Mouse (Mus musculus): Measurements from ENCODE around the gene Ric3. TPM values are rescaled to one million over a fixed set of nuclear protein-coding genes. Genes with fewer than 3 reads are reported as not detected.

Gene Ric3
- polyA plus RNA-seq, 1 experiment from 2014 or later: 38.0 TPM

GRCm38 (mm10) chr7:109082269-109083112, 640 bp downstream of the Ric3 start:
- WGBS: 8% methylated on average over 12 of the region's 12 CpGs
- Histone ChIP-seq H3K4me1 (ENCODE audit: control insufficient read depth, insufficient read depth, low read length) (peaks cover 19% of the 10 kb centered on the region), H3K36me3 (ENCODE audit: control insufficient read depth, insufficient read depth, low read length) (no peaks in the 10 kb centered on the region), H3K9ac (ENCODE audit: low read depth, low read length) (peak overlapping the region; percentile 77), H3K9me3 (replicated peaks; ENCODE audit: control insufficient read depth, low read length, poor library complexity, severe bottlenecking) (no peaks in the 10 kb centered on the region), H3K27me3 (ENCODE audit: control insufficient read depth, insufficient read depth, low read depth, low read length) (no peaks in the 10 kb centered on the region; the same call in 1 of the 2 replicates), H3K4me3 (ENCODE audit: low read depth, low read length) (peak overlapping the region; percentile 64), H3K4me2 (ENCODE audit: low read length) (peak overlapping the region; percentile 80), H3K27ac (ENCODE audit: low read length) (peak overlapping the region; percentile 33; the same call in 1 of the 2 replicates)
- peak; percentile 57; the same call in 1 of the 2 replicates for ATAC-seq

DNA sequence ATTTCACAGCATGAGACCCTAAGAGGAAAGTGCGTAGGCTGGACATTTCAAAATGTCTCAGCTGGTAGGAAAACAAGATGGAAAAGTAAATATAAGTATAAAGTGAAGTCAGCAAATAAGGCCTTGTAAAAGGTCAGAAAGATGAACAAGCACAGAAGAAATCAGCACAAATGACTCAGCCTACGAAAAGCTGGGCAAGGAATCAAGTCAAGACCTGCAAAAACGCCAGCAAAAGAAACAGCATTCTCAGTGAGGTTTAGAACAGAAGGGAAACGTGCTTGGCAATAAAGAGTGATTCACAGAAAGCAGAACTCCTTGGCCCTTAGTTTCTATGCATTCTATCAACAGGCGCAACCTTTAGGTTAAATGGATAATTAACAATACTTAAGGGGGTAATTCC, 10.8 kb downstream of the Ric3 start:
- 78% methylated on average over 5 of the region's 5 CpGs for WGBS
- no peak overlapping the region for H3K27ac ChIP-seq (ENCODE audit: low read length)
- ATAC-seq: no peak
- no peaks in the 10 kb centered on the region for H3K36me3 ChIP-seq (ENCODE audit: control insufficient read depth, insufficient read depth, low read length)
- no peak overlapping the region for H3K4me3 ChIP-seq (ENCODE audit: low read depth, low read length)
- no peaks in the 10 kb centered on the region for H3K27me3 ChIP-seq (ENCODE audit: control insufficient read depth, insufficient read depth, low read depth, low read length)
- no peak overlapping the region for H3K4me2 ChIP-seq (ENCODE audit: low read length)
- H3K9me3 ChIP-seq (replicated peaks; ENCODE audit: control insufficient read depth, low read length, poor library complexity, severe bottlenecking): no peaks in the 10 kb centered on the region
- H3K4me1 ChIP-seq (ENCODE audit: control insufficient read depth, insufficient read depth, low read length): no peaks in the 10 kb centered on the region
- no peak overlapping the region for H3K9ac ChIP-seq (ENCODE audit: low read depth, low read length)

- Histone ChIP-seq H3K36me3 (ENCODE audit: control insufficient read depth, insufficient read depth, low read length) (no peaks in the 10 kb centered on the region), H3K4me3 (ENCODE audit: low read depth, low read length) (no peak overlapping the region), H3K4me2 (ENCODE audit: low read length) (no peak overlapping the region), H3K27me3 (ENCODE audit: control insufficient read depth, insufficient read depth, low read depth, low read length) (no peaks in the 10 kb centered on the region), H3K9me3 (replicated peaks; ENCODE audit: control insufficient read depth, low read length, poor library complexity, severe bottlenecking) (no peaks in the 10 kb centered on the region), H3K9ac (ENCODE audit: low read depth, low read length) (no peak overlapping the region), H3K27ac (ENCODE audit: low read length) (no peak overlapping the region), H3K4me1 (ENCODE audit: control insufficient read depth, insufficient read depth, low read length) (no peaks in the 10 kb centered on the region)
- 85% methylated on average over 4 of the region's 4 CpGs for WGBS
- ATAC-seq: no peak
Observed at GRCm38 (mm10) chr7:109069641-109070040, 13.5 kb downstream of the Ric3 start.

DNA sequence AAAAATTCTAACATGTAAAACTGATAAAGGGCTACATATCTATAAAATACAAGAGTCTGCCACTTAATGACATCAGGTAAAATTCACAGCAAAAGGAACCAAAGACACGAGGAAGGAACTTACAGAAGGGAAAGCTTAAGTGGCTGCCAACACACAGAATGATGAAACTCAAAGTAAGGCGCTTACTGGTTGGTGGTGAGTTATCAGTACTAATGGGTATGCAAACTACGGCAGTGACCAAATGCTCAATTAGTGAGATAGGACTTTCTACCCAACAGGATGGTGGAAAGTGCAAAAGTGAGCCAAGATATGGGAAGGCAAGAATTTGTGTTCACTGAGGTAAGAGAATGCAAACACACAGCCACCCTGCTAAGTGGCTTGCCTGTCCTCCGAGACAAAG, 23.6 kb downstream of the Ric3 start:
- H3K4me3 ChIP-seq (ENCODE audit: low read depth, low read length): no peak overlapping the region
- H3K4me2 ChIP-seq (ENCODE audit: low read length): no peak overlapping the region
- H3K27ac ChIP-seq (ENCODE audit: low read length): no peak overlapping the region
- H3K9ac ChIP-seq (ENCODE audit: low read depth, low read length): no peak overlapping the region
- H3K27me3 ChIP-seq (ENCODE audit: control insufficient read depth, insufficient read depth, low read depth, low read length): no peaks in the 10 kb centered on the region
- H3K4me1 ChIP-seq (ENCODE audit: control insufficient read depth, insufficient read depth, low read length): no peaks in the 10 kb centered on the region
- WGBS: 92% methylated on average over 4 of the region's 4 CpGs
- ATAC-seq: no peak
- no peaks in the 10 kb centered on the region for H3K9me3 ChIP-seq (replicated peaks; ENCODE audit: control insufficient read depth, low read length, poor library complexity, severe bottlenecking)
- peaks cover 2% of the 10 kb centered on the region; the same call in 1 of the 2 replicates for H3K36me3 ChIP-seq (ENCODE audit: control insufficient read depth, insufficient read depth, low read length)

DNA sequence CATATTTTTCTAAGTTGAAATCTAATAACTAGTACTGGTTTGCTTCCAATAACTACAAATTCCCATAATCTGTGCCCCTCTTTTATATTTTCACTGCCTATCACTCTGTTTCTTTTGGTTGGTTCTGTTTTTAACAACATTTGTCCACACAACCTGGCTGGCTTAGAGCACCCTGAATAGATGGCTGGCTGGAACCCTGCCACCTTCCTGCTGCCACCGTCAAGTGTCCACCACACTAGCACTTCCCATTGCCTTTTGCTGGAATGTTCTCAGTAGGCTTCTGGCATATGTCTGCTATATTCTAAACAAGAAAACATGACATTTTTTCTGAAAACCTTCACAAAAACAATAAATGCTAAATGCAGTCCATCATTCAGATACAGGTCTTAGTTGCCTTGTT, 32.3 kb downstream of the Ric3 start:
- Histone ChIP-seq H3K27ac (ENCODE audit: low read length) (no peak overlapping the region), H3K9me3 (replicated peaks; ENCODE audit: control insufficient read depth, low read length, poor library complexity, severe bottlenecking) (no peaks in the 10 kb centered on the region), H3K4me3 (ENCODE audit: low read depth, low read length) (no peak overlapping the region), H3K27me3 (ENCODE audit: control insufficient read depth, insufficient read depth, low read depth, low read length) (no peaks in the 10 kb centered on the region), H3K4me1 (ENCODE audit: control insufficient read depth, insufficient read depth, low read length) (no peaks in the 10 kb centered on the region), H3K9ac (ENCODE audit: low read depth, low read length) (no peak overlapping the region), H3K36me3 (ENCODE audit: control insufficient read depth, insufficient read depth, low read length) (peaks cover 4% of the 10 kb centered on the region; the same call in 1 of the 2 replicates), H3K4me2 (ENCODE audit: low read length) (no peak overlapping the region)
- 88% methylated on average over 1 of the region's 1 CpGs for WGBS
- ATAC-seq: no peak

DNA sequence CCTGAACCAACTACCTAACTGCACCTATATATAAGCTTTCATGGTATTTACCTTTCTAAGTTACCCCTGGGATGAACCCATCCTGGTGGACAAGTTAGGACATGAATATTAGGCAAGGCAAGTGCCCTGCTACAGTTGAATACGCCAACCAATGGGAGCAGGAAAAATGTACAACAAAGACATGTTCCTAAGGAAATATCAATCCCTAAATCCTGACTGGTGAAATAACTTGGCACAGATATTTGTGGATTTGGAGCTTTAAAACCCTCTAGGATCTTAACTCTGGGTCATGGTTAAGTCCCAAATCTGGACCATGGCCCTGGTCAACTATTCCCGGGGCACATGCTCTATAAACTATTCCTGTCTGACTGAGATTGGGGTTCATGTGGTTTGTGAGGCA, 37.3 kb downstream of the Ric3 start:
- Histone ChIP-seq H3K27me3 (ENCODE audit: control insufficient read depth, insufficient read depth, low read depth, low read length) (no peaks in the 10 kb centered on the region), H3K36me3 (ENCODE audit: control insufficient read depth, insufficient read depth, low read length) (0 out of 2 replicates have a peak, but pooled peaks cover 2% of the 10 kb centered on the region), H3K4me3 (ENCODE audit: low read depth, low read length) (no peak overlapping the region), H3K4me1 (ENCODE audit: control insufficient read depth, insufficient read depth, low read length) (no peaks in the 10 kb centered on the region), H3K4me2 (ENCODE audit: low read length) (no peak overlapping the region), H3K9me3 (replicated peaks; ENCODE audit: control insufficient read depth, low read length, poor library complexity, severe bottlenecking) (no peaks in the 10 kb centered on the region), H3K9ac (ENCODE audit: low read depth, low read length) (no peak overlapping the region), H3K27ac (ENCODE audit: low read length) (no peak overlapping the region)
- ATAC-seq: no peak
- WGBS: 94% methylated on average over 2 of the region's 2 CpGs

GRCm38 (mm10) chr7:109039445-109039844, 43.7 kb downstream of the Ric3 start:
- Histone ChIP-seq H3K36me3 (ENCODE audit: control insufficient read depth, insufficient read depth, low read length) (0 out of 2 replicates have a peak, but pooled peaks cover 3% of the 10 kb centered on the region), H3K27me3 (ENCODE audit: control insufficient read depth, insufficient read depth, low read depth, low read length) (no peaks in the 10 kb centered on the region), H3K4me3 (ENCODE audit: low read depth, low read length) (no peak overlapping the region), H3K27ac (ENCODE audit: low read length) (peak overlapping the region; percentile 24; the same call in 1 of the 2 replicates), H3K9ac (ENCODE audit: low read depth, low read length) (no peak overlapping the region), H3K4me2 (ENCODE audit: low read length) (no peak overlapping the region), H3K4me1 (ENCODE audit: control insufficient read depth, insufficient read depth, low read length) (no peaks in the 10 kb centered on the region), H3K9me3 (replicated peaks; ENCODE audit: control insufficient read depth, low read length, poor library complexity, severe bottlenecking) (no peaks in the 10 kb centered on the region)
- 85% methylated on average over 5 of the region's 5 CpGs for WGBS
- no peak for ATAC-seq

- H3K36me3 ChIP-seq (ENCODE audit: control insufficient read depth, insufficient read depth, low read length): 0 out of 2 replicates have a peak, but pooled peaks cover 5% of the 10 kb centered on the region
- no peaks in the 10 kb centered on the region for H3K4me1 ChIP-seq (ENCODE audit: control insufficient read depth, insufficient read depth, low read length)
- 33% methylated on average over 1 of the region's 1 CpGs for WGBS
- H3K9me3 ChIP-seq (replicated peaks; ENCODE audit: control insufficient read depth, low read length, poor library complexity, severe bottlenecking): no peaks in the 10 kb centered on the region
- ATAC-seq: 0 out of 2 replicates have a peak, but pooled peaks have one; percentile 46
- no peaks in the 10 kb centered on the region for H3K27me3 ChIP-seq (ENCODE audit: control insufficient read depth, insufficient read depth, low read depth, low read length)
- H3K27ac ChIP-seq (ENCODE audit: low read length): peak overlapping the region; percentile 24; the same call in 1 of the 2 replicates
- H3K4me2 ChIP-seq (ENCODE audit: low read length): no peak overlapping the region
- no peak overlapping the region for H3K4me3 ChIP-seq (ENCODE audit: low read depth, low read length)
- no peak overlapping the region for H3K9ac ChIP-seq (ENCODE audit: low read depth, low read length)
Observed at GRCm38 (mm10) chr7:109038987-109039386, 44.1 kb downstream of the Ric3 start.

DNA sequence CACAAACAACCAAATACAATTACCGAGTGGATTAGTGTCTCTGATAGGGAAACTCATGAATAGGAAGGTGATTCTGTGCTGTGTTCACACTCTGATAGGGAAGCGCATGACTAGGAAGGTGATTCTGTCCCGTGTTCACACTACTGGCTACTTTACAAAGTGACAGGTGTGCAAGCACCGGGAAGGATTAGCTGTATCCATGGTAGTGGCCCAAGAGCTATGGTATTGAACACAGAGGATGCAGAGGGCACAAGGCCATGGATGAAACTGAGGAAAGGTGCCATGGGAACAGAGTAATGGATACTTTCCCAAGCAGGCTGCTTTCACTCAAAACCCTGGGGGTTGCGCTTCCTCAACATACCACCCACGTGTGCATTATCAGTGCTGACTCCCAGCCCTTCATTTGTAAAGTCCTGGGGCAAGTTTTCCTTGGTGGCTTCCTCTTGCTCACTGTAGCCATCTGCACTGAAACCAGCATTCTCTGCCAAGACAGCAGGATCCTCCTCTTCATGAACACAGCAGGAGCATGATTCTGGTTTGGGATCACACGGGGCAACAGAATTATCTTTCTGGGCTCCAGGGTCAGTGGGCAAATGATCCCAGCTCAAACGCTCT, 44.9 kb downstream of the Ric3 start:
- ATAC-seq: no peak
- Histone ChIP-seq H3K4me2 (ENCODE audit: low read length) (no peak overlapping the region), H3K36me3 (ENCODE audit: control insufficient read depth, insufficient read depth, low read length) (0 out of 2 replicates have a peak, but pooled peaks cover 5% of the 10 kb centered on the region), H3K4me3 (ENCODE audit: low read depth, low read length) (no peak overlapping the region), H3K9me3 (replicated peaks; ENCODE audit: control insufficient read depth, low read length, poor library complexity, severe bottlenecking) (no peaks in the 10 kb centered on the region), H3K27me3 (ENCODE audit: control insufficient read depth, insufficient read depth, low read depth, low read length) (no peaks in the 10 kb centered on the region), H3K9ac (ENCODE audit: low read depth, low read length) (no peak overlapping the region), H3K27ac (ENCODE audit: low read length) (no peak overlapping the region), H3K4me1 (ENCODE audit: control insufficient read depth, insufficient read depth, low read length) (no peaks in the 10 kb centered on the region)
- 83% methylated on average over 8 of the region's 8 CpGs for WGBS
